Mouse (Mus musculus) embryonic facial prominence, embryonic 10.5 days (tissue): ENCODE data around the gene Gpr153. TPM values are rescaled to one million over a fixed set of nuclear protein-coding genes. Genes with fewer than 3 reads are reported as not detected.
A peak's percentile ranks its signal among the peaks of the same experiment; 100 is the strongest.
"Not testable (repeated sequence)": the region's sequence is repeated elsewhere in the genome, so short reads cannot be mapped to it uniquely, and the experiment has no call there.

Experiments
- DNase-seq: peaks from one replicate; pipeline ENCODE4 v3.0.0-alpha.2; 2017; ENCODE audit warnings: low spot score
- H3K27ac ChIP-seq: fragments of 300-500 bp; sonication (generic); replicated peaks from 2 replicates; pipeline ENCODE4 v1.5.1; 2016; ENCODE audit warnings: mild to moderate bottlenecking
- H3K27me3 ChIP-seq: fragments of 300-500 bp; sonication (generic); replicated peaks from 2 replicates; pipeline ENCODE4 v1.6.1; 2016; ENCODE audit warnings: low read depth, mild to moderate bottlenecking; ENCODE audit not compliant: poor library complexity, severe bottlenecking
- H3K36me3 ChIP-seq: fragments of 300-500 bp; sonication (generic); replicated peaks from 2 replicates; pipeline ENCODE4 v1.6.1; 2016; ENCODE audit warnings: mild to moderate bottlenecking, moderate library complexity
- H3K4me1 ChIP-seq: fragments of 300-500 bp; sonication (generic); 2 replicates; pipeline ENCODE4 v1.6.1; 2016
- H3K4me3 ChIP-seq: fragments of 300-500 bp; sonication (generic); 2 replicates; pipeline ENCODE4 v1.5.1; 2016; ENCODE audit warnings: mild to moderate bottlenecking, moderate library complexity
- H3K9me3 ChIP-seq: fragments of 300-500 bp; sonication (generic); 2 replicates; pipeline ENCODE4 v1.6.1; 2016; ENCODE audit warnings: mild to moderate bottlenecking
- WGBS: fragments of 180-500 bp; shearing (Covaris S2); methylation state at CpG from one replicate; pipeline ENCODE4 v1.1.7; 2016; 5-methylcytosine and 5-hydroxymethylcytosine counted together
- polyA plus RNA-seq: library from polyadenylated mRNA; unstranded; fragments of >200 nt; fragmentation: Nextera tagmentation; extraction: Ambion mirVana; gene quantifications from 2 replicates; pipeline ENCODE4 v1.2.1, GENCODE M21; 2016

Gpr153 gene
- polyA plus RNA-seq, result 2.7 and 4.0 TPM in 2 replicates

DNA sequence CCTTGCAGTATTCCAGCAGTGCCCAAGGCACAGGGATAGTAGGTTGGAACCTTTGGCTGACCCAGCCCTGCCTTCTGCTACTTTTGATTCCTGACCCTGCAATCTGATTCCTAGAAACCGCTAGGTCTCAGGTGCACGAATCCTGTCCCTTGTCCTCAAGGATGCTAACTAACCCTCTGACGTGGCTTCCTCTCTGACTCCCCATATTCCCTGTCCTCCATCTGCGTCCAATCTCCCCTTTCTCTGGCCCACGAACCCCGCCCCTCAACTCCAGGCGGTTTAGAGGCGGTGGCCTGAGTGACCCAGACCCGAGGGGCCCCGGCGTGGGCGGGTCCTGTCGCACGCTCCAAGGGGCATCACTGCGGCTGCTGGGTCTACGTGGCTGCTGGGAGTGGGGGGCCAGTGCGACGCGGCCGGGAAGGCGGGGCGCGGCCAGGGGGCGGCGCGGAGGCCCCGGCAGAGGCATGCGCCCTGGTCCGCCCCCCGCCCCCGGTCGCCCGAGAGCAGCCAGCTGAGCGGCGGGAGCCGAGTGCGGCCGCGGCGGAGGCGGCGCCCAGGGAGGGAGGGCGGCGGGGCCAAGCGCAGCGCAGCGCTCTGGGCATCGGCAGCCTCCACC, at the start of gene Gpr153:
TSS of gene Gpr153 (plus strand) at position 612 of the 616 bp plus-strand sequence.
- no peaks in the 10 kb centered on the region for H3K36me3 ChIP-seq
- peak; percentile 79 for DNase-seq
- peaks cover 73% of the 10 kb centered on the region for H3K27me3 ChIP-seq
- H3K27ac ChIP-seq, result peak within 1 kb of the TSS; percentile 81
- peaks cover 62% of the 10 kb centered on the region for H3K4me1 ChIP-seq
- under 1% methylated on average over 48 of the region's 48 CpGs for WGBS
- no peaks in the 10 kb centered on the region for H3K9me3 ChIP-seq
- H3K4me3 ChIP-seq, result peak within 1 kb of the TSS; percentile 75

DNA sequence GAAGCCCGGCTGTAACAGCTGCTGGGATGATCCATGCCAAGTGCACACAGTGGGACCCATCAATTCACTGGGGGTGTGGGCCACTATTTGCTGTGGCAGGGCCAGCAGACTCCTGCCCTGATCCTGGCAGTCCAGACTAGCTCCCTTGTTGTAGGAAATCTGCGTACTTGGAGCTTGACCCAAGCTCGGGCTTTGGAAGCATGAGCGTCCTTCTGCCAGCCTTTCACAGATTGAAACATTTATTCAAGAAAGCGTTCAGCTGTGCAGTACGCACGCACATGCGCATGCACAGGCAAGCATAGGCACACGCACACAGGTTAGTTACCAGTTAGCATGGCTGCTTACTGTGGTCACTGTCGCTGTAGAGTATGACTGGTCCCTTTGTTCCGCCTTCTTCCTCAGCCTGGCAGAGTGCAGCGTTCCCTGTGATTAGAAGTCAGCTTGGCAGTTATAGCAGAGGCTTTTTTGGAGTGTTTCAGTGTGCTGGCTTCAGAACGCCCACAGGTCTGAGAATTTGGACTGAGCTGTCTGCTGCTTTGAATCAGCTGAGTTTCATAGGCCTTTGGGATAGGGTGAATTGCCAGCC, 47.0 kb upstream of the Gpr153 start:
- no peak for DNase-seq
- Histone ChIP-seq H3K4me3 (no peak overlapping the region), H3K4me1 (peaks cover 47% of the 10 kb centered on the region), H3K27me3 (peaks cover 10% of the 10 kb centered on the region; the same call in 1 of the 2 replicates), H3K9me3 (no peaks in the 10 kb centered on the region), H3K27ac (0 out of 2 replicates have a peak overlapping the region, but pooled peaks have one; percentile 1), H3K36me3 (no peaks in the 10 kb centered on the region; the same call in 1 of the 2 replicates)
- 77% methylated on average over 13 of the region's 13 CpGs for WGBS

GRCm38 (mm10) chr4:152227749-152228527, 46.1 kb upstream of the Gpr153 start:
- 85% methylated on average over 12 of the region's 12 CpGs for WGBS
- no peak for DNase-seq
- Histone ChIP-seq H3K27ac (no peak overlapping the region; the same call in 1 of the 2 replicates), H3K9me3 (no peaks in the 10 kb centered on the region), H3K36me3 (no peaks in the 10 kb centered on the region; the same call in 1 of the 2 replicates), H3K4me3 (no peak overlapping the region), H3K4me1 (peaks cover 47% of the 10 kb centered on the region), H3K27me3 (peaks cover 10% of the 10 kb centered on the region; the same call in 1 of the 2 replicates)

DNA sequence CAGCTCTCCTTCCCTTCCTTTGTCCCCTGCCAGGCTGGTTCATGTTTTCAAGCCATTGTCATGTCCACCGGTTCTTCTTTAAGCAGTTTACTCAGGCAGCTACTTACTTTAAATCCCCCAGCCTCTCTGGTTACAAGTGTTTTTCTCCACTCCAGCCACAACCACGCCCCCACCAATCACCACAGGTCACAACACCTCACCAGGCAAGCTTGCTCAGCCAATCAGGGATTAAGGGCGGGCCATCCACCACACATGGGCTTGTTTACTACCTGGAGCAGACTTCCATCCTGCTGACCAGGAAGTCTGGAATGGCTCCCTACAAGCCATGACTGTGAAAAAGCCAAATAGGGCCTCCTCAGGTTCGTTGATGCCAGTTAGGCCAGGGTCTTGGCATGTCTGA, 43.7 kb upstream of the Gpr153 start:
- peak; percentile 32 for DNase-seq
- H3K27ac ChIP-seq, H3K9me3 ChIP-seq, H3K36me3 ChIP-seq, H3K4me3 ChIP-seq, H3K27me3 ChIP-seq: not testable (repeated sequence)
- 31% methylated on average over 4 of the region's 4 CpGs for WGBS
- H3K4me1 ChIP-seq, result peaks cover 47% of the 10 kb centered on the region

DNA sequence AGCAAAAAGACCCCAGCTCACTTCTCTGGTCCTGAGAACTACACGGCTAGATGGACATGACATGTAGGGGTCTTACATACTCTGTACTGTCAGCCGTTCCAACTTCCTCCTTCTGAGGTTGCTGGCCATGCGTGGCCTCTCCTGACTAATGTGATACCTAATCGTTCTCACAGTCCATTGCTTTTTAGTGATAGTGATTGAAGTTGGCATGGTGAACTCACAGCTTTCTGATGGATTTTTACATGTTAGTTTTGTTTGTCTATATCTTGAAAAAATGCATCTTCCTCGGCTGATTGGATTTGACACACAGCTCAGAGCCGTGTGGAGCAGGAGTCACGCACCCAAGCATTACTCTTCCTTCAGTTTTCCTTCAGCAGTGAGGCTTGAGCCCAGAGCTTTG, 42.7 kb upstream of the Gpr153 start:
- 88% methylated on average over 7 of the region's 7 CpGs for WGBS
- H3K4me3 ChIP-seq, result no peak overlapping the region
- no peak overlapping the region for H3K27ac ChIP-seq
- no peaks in the 10 kb centered on the region for H3K27me3 ChIP-seq
- no peaks in the 10 kb centered on the region for H3K36me3 ChIP-seq
- no peaks in the 10 kb centered on the region for H3K9me3 ChIP-seq
- H3K4me1 ChIP-seq, result peaks cover 47% of the 10 kb centered on the region
- DNase-seq, result no peak

DNA sequence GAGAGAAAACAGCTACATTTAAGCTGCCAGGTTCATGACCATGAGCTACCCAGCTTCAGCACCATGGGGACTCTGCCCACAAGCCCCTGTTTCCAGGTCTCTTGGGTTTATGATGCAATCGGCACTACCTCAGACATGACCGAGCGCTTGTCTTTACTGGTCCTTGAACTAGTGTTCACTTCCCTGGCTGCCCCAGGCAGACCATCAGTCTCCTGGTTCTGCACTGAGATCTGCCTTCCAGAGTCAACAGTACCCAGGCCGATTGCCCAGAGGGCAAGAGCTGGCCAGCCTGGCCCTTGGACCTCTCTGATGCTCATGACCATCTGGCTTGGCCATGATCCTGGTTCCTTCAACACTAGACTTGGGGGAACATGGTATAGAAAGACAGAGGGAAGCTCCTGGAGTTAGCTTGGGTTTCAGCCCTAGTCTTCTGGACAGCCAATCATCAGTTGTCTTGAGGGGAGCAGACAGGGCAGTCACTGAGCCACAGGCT, 41.6 kb upstream of the Gpr153 start:
- Histone ChIP-seq H3K36me3 (peaks cover 2% of the 10 kb centered on the region; the same call in 1 of the 2 replicates), H3K9me3 (no peaks in the 10 kb centered on the region), H3K4me1 (peaks cover 39% of the 10 kb centered on the region), H3K27ac (no peak overlapping the region; the same call in 1 of the 2 replicates), H3K4me3 (no peak overlapping the region), H3K27me3 (no peaks in the 10 kb centered on the region)
- no peak for DNase-seq
- WGBS, result 90% methylated on average over 4 of the region's 4 CpGs

GRCm38 (mm10) chr4:152239974-152240373, 34.1 kb upstream of the Gpr153 start:
- Histone ChIP-seq H3K4me3 (no peak overlapping the region), H3K4me1 (peaks cover 23% of the 10 kb centered on the region), H3K36me3 (peaks cover 17% of the 10 kb centered on the region), H3K27me3 (no peaks in the 10 kb centered on the region), H3K9me3 (no peaks in the 10 kb centered on the region), H3K27ac (no peak overlapping the region)
- no peak for DNase-seq
- 65% methylated on average over 4 of the region's 4 CpGs for WGBS

DNA sequence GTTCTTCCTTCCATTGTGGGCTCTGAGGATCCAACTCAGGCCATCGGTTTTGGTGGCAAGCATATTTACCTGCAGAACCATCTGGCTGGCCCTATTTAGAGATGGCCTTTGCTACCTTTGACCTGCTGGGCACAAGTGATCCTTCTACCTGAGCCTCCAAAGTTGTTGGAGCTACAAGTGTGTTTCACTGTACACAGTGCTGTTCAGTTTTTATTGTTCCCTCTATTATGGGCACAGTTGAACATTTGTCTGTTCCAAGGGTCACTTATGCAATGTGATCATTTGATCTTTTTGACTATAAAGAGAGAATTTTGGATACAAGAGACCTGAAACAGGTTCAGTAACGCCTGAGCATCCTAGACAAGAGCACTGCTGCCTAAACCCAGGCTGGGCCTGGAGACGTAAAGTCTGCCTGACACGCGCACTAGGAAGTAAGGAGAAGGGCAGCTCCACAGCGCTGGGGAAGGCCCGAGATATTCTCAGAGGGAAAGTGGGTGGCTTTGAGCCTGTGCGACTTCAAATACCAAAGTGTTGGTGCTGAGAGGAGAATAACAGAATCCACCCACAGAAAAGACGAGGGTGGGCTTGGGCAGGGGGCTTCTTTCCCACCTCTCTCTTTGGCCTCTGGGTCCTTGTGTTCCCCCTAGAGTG, 30.7 kb upstream of the Gpr153 start:
- WGBS, result 87% methylated on average over 9 of the region's 9 CpGs
- no peak for DNase-seq
- no peak overlapping the region for H3K27ac ChIP-seq
- H3K36me3 ChIP-seq, result peaks cover 12% of the 10 kb centered on the region
- no peaks in the 10 kb centered on the region for H3K27me3 ChIP-seq
- H3K4me3 ChIP-seq, result no peak overlapping the region
- no peaks in the 10 kb centered on the region for H3K9me3 ChIP-seq
- H3K4me1 ChIP-seq, result peaks cover 43% of the 10 kb centered on the region

GRCm38 (mm10) chr4:152243969-152244368, 30.1 kb upstream of the Gpr153 start:
- Histone ChIP-seq H3K4me1 (peaks cover 43% of the 10 kb centered on the region), H3K4me3 (no peak overlapping the region), H3K27me3 (no peaks in the 10 kb centered on the region), H3K9me3 (no peaks in the 10 kb centered on the region), H3K27ac (0 out of 2 replicates have a peak overlapping the region, but pooled peaks have one; percentile 32), H3K36me3 (peaks cover 12% of the 10 kb centered on the region)
- 89% methylated on average over 8 of the region's 8 CpGs for WGBS
- DNase-seq, result no peak

GRCm38 (mm10) chr4:152244545-152245522, 29.2 kb upstream of the Gpr153 start:
- no peak for DNase-seq
- Histone ChIP-seq H3K4me1 (peaks cover 39% of the 10 kb centered on the region), H3K36me3 (peaks cover 7% of the 10 kb centered on the region), H3K9me3 (no peaks in the 10 kb centered on the region), H3K27ac (0 out of 2 replicates have a peak overlapping the region, but pooled peaks have one; percentile 32), H3K27me3 (no peaks in the 10 kb centered on the region), H3K4me3 (no peak overlapping the region)
- WGBS, result 73% methylated on average over 11 of the region's 11 CpGs

DNA sequence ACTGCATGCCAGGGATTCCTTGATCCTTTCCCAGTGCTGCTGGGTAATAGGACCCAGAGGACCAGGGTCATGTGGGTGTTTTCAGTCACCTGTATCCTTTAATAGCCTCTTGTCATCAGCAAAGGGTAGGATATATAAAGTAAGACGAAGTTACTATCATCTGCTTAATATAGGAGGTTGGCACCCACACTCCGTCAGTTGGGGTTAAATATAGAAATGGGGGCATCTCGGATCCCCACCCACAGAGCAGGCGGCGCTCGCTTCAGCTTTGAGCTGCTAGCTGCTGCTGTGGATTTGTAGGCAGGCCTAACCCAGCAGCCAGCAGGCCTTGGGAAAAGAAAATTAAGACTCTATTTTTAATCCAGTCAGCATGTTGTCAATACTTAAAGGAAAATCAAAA, 28.0 kb upstream of the Gpr153 start:
- Histone ChIP-seq H3K27me3 (no peaks in the 10 kb centered on the region), H3K36me3 (peaks cover 6% of the 10 kb centered on the region), H3K9me3 (no peaks in the 10 kb centered on the region), H3K27ac (no peak overlapping the region), H3K4me1 (peaks cover 35% of the 10 kb centered on the region), H3K4me3 (no peak overlapping the region)
- DNase-seq, result no peak
- 80% methylated on average over 6 of the region's 6 CpGs for WGBS
